Mouse (Mus musculus) lung, postnatal 36 days (tissue): ENCODE measurements around the gene Ugt1a7c.
A peak's percentile ranks its signal among the peaks of the same experiment; 100 is the strongest.

Source experiments
- DNase-seq: peaks from one replicate; pipeline ENCODE4 v3.0.0; 2022; ENCODE audit warnings: mixed read lengths

The Ugt1a7c gene

GRCm38 (mm10) chr1:88246386-88246785 is 151.5 kb downstream of the Ugt1a7c start:
- DNase-seq = no peak

- DNase-seq = no peak
Measured at GRCm38 (mm10) chr1:88247660-88248059, 152.8 kb downstream of the Ugt1a7c start.

GRCm38 (mm10) chr1:88248658-88249057 is 153.8 kb downstream of the Ugt1a7c start:
- DNase-seq = no peak

- no peak for DNase-seq
Measured at GRCm38 (mm10) chr1:88249596-88249995, 154.7 kb downstream of the Ugt1a7c start.

GRCm38 (mm10) chr1:88250023-88250422 is 155.2 kb downstream of the Ugt1a7c start:
- DNase-seq = no peak

- no peak for DNase-seq
Measured at GRCm38 (mm10) chr1:88253106-88253505, 158.2 kb downstream of the Ugt1a7c start.

GRCm38 (mm10) chr1:88253540-88253939 is 158.7 kb downstream of the Ugt1a7c start:
- DNase-seq = no peak

GRCm38 (mm10) chr1:88254793-88255465 is 160.1 kb downstream of the Ugt1a7c start:
- no peak for DNase-seq

GRCm38 (mm10) chr1:88255466-88255857 is 160.6 kb downstream of the Ugt1a7c start:
- no peak for DNase-seq

GRCm38 (mm10) chr1:88255989-88256754 is 161.3 kb downstream of the Ugt1a7c start:
- no peak for DNase-seq

GRCm38 (mm10) chr1:88256886-88257663 is 162.2 kb downstream of the Ugt1a7c start:
- DNase-seq = no peak

- no peak for DNase-seq
Measured at GRCm38 (mm10) chr1:88257681-88258080, 162.8 kb downstream of the Ugt1a7c start.

GRCm38 (mm10) chr1:88258361-88258760 is 163.5 kb downstream of the Ugt1a7c start:
- no peak for DNase-seq

- no peak for DNase-seq
Measured at GRCm38 (mm10) chr1:88258881-88259642, 164.2 kb downstream of the Ugt1a7c start.

GRCm38 (mm10) chr1:88259643-88260024 is 164.8 kb downstream of the Ugt1a7c start:
- no peak for DNase-seq

GRCm38 (mm10) chr1:88260114-88260513 is 165.3 kb downstream of the Ugt1a7c start:
- DNase-seq = no peak

GRCm38 (mm10) chr1:88260604-88261377 is 165.9 kb downstream of the Ugt1a7c start:
- no peak for DNase-seq

GRCm38 (mm10) chr1:88261706-88262105 is 166.8 kb downstream of the Ugt1a7c start:
- DNase-seq = no peak

GRCm38 (mm10) chr1:88262255-88262654 is 167.4 kb downstream of the Ugt1a7c start:
- DNase-seq = peak; percentile 63

GRCm38 (mm10) chr1:88262961-88263360 is 168.1 kb downstream of the Ugt1a7c start:
- no peak for DNase-seq

GRCm38 (mm10) chr1:88263778-88264177 is 168.9 kb downstream of the Ugt1a7c start:
- DNase-seq = no peak
